Mouse (Mus musculus) adrenal gland, adult (tissue): ENCODE data around the gene Cflar.

ENCODE experiments used
- DNase-seq, 2 experiments: peaks; one replicate each; pipeline ENCODE4 v3.0.0; 2022 to 2023; ENCODE audit warnings: low spot score in 1 of 2; ENCODE audit not compliant: inconsistent age in 2 of 2

Gene Cflar

GRCm38 (mm10) chr1:58712076-58713061 lies 1.1 kb downstream of the Cflar start:
- DNase-seq = peak; percentile 74 to 93

DNA sequence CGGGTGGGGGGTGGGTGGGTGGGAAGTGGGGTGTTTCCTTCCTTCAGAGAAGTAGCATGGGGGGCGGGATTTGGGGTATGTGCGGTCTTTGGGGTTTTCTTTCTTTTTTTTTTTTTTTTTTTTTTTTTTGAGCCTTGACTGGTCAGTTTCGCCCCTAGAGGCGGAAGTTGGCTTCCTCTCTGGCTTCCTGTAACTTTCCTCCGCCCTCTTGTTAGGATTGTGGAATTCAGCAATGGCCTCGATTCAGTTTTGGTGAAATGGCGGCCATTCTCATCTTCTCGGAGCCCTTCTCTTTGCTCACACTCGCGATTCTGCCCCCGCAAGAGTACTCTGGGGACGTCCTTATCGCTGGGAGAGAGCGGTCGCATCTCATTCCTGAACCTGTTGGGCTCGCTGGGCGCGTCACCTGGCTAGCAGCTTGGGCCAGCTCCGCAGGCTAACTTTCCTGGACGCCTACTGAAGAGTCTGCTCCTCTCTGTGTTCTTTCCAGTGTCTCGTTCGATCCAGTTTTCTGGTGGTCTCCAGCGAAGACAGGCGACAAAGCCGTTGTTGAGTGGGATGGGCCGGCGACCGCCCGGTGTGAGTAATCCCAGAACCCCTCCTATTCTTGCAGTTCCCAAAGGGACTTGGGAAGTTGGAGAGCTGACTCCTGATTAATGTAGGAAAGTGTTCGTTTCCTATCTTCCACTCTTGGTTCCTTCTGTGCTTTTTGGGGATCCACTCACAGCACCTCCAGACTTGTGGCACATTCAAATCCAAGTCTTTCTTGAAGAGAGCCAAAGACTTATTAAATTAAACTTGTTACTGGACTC lies 2.0 kb downstream of the Cflar start:
- peak; percentile 74 to 91 for DNase-seq

GRCm38 (mm10) chr1:58713893-58714231 lies 2.6 kb downstream of the Cflar start:
- DNase-seq = peak; percentile 86 to 93

GRCm38 (mm10) chr1:58714361-58714760 lies 3.1 kb downstream of the Cflar start:
- no peak for DNase-seq

- peak in 1 of 2 experiments; percentile 43 for DNase-seq
Observed at GRCm38 (mm10) chr1:58715536-58715935, 4.2 kb downstream of the Cflar start.

GRCm38 (mm10) chr1:58716162-58716882 lies 5.0 kb downstream of the Cflar start:
- DNase-seq = peak in 1 of 2 experiments; percentile 58

DNA sequence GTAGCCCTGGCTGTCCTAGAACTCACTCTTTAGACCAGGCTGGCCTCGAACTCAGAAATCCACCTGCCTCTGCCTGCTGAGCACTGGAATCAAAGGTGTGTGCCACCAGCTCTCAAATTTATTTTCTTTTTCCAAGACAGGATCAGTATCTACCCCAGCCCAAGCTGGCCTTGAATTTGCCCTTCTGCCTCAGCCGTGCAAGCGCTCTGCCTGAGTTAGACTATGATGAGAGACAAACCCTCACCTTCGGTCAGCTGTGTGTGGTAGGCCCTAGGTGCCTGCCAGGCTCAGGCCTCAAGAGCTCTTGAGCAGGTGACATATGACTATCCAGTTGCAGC lies 5.5 kb downstream of the Cflar start:
- peak in 1 of 2 experiments; percentile 72 for DNase-seq

DNA sequence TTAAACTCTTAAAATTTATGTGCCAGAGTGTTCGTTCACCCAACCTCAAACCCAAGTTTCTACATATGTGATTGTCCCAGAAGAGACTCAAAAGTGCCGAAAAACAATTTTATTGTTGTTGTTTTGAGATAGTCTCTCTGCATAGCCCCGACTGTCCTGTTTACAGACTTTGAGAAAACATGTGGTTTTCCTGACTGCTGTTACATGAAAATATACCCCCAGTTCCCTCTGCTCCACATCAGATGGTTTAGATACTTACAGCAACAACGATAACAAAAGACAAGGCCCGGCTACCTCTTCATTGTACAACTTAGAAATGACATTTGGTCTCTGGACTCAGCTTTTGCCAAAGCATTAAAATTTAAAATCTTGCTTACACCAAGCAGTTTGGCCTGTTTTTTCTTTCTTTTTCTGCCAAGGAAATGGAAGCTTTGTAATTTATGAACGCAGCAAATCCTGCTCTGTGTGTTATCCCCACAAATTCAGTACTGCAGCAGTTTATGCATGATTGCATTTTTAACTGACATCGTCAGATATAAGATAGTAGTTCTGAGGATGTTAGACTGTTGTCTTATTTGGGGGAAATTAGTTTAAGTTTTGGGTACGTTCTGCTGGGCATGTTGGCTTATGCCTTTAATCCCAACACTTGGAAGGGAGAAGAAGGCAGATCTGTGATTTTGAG lies 6.4 kb downstream of the Cflar start:
- DNase-seq = peak in 1 of 2 experiments; percentile 23

DNA sequence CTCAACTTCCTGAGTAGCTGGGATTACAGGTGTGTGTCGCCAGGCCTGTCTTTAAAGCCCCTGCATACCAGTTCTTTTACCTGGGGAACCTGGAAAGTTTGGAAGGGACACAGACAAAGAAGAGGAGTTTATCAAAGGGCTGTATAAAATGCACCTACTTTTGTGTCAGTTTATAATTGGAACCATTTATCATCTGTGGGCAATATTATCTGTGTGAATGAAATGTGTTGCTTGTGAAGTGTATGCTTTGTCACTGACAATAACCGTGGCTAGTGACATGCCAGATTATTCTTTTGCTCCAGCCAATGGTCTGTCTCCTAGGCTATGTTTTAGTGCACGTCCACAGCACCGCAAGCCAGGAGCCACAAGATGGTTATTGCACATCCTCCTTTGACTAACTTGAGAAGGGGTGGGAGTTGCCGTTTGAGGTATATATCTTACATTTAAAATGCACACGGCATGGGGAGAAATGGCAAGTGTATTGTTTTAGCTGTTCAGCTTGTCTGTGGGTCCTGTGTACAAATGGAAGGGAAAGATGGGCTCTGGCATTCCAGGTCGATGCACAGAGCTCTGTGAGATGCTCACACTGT lies 8.1 kb downstream of the Cflar start:
- no peak for DNase-seq

DNA sequence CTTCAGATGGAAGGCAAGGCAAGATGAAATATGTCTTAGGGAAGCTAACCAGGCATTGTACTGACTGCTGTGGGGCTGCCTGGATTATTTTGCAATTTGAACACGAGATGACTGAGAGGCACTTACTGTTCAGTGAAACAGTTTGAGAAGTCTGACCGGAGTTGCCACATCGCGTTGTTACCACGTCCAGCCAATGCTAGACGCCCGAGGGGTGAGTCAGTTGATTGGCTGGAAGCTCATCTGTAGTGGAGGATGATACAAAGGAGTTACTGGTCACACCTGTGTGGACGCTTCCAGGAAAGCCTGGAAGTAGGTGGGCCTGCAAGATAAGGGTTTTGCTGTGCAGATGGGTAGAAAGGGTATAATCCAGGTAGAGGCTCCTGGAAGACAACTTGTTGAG lies 8.8 kb downstream of the Cflar start:
- peak in 1 of 2 experiments; percentile 70 for DNase-seq

- DNase-seq = peak in 1 of 2 experiments; percentile 32
Observed at GRCm38 (mm10) chr1:58720988-58721387, 9.7 kb downstream of the Cflar start.

DNA sequence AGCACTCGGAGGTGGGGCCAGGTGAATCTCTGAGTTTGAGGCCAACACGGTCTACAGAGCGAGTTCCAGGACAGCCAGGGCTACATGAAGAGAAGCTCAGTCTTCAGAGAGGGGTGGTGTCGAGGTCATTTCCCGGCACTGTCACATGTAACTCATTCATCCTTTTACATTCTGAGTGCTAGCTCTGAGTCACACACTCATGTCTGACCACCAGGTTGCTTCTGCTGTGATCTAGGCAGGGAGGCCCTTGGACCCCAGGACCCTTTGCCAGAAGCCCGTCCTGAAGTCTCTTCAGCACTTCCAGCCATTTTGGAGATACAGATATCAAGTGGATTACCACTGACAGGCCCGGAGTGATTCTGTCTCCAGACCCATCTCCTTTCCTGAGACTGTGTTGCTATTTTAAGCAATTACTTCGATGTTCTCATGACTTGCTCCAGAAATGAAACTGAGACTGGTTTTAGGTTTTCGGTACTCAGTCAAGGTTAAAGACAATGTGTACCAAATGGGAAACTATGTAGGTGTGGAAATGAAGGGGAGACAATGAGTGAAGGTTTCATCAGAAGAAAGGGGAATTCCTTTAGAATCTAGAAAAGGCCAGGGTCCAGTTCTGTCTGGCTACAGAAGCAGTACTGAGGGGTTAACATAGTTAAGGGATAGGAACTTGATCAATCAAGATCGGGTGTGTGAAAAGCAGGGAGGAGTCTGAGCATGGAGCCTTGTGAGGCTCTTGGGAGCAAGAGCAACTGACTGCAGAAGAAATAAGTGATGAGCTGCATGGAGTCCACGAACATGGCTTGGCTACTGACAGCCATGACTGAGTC lies 11.0 kb downstream of the Cflar start:
- DNase-seq = peak; percentile 46 to 75

- peak in 1 of 2 experiments; percentile 66 for DNase-seq
Observed at GRCm38 (mm10) chr1:58723062-58723808, 11.9 kb downstream of the Cflar start.

DNA sequence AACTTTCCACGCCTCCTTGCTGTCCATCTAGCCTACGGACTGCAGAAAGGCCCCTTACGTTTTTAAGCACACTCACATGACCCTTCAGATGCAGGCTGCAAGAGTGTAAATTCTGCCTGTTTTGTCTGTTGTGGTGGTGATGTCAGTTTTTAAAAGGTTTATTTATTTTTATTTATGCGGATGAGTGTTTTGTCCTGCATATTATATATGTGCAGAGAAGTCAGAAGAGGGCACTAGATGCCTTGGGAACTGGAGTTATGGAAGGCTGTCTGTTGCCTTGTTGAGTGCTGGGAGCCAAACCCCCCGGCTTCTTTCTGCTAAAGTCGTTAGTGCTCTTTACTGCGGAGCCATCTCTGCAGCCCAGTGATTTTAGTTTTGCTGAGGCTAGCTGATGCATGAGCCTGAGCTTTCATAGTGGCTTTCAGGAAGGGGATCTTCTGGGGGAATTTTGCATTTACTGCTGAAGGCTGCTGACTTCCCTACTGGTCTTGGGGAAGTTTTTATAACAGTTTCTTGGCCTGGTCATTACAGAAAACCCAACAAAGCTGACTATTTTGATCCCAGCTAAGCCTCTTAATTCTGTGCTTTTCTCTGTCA lies 12.6 kb downstream of the Cflar start:
- DNase-seq = peak in 1 of 2 experiments; percentile 55

DNA sequence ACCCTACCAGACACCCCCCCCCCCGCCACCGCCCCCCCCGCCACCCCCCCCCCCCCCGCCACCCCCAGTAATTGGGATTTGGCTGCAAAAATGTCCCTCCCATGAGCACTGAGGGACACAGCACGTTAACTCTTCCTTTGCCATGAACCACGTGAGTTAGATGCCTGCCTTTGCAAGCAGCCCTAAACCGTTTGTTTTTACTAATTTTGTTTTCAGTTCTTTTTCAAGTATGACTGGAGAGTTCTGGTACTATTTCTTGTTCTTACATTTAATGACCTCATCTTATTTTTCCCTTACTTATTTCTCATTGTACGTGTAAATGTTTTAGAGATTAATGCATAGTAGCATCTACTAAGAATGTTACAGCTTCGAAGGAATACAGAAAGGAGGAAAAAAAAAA lies 13.2 kb downstream of the Cflar start:
- DNase-seq = no peak

GRCm38 (mm10) chr1:58725095-58725494 lies 13.8 kb downstream of the Cflar start:
- no peak for DNase-seq

DNA sequence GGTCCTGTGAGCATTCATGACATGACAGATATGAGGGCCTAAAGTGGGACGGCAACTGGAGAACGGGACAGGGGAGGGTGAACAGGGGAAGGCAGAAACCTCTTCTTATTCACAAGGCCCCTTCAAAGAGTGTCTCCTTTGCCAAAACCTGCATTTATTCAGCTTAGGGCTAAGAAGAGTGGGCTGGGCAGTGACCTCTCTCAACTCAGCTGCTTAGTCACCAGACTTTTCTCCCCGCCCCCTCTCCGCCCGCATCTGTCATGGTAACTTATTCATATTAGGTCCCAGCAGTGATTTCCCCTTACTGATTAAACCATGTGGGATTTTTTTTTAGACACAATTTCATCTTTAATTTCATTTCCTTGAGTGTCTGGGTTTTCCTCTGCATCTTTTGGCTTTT lies 14.5 kb downstream of the Cflar start:
- DNase-seq = peak; percentile 75 to 87

DNA sequence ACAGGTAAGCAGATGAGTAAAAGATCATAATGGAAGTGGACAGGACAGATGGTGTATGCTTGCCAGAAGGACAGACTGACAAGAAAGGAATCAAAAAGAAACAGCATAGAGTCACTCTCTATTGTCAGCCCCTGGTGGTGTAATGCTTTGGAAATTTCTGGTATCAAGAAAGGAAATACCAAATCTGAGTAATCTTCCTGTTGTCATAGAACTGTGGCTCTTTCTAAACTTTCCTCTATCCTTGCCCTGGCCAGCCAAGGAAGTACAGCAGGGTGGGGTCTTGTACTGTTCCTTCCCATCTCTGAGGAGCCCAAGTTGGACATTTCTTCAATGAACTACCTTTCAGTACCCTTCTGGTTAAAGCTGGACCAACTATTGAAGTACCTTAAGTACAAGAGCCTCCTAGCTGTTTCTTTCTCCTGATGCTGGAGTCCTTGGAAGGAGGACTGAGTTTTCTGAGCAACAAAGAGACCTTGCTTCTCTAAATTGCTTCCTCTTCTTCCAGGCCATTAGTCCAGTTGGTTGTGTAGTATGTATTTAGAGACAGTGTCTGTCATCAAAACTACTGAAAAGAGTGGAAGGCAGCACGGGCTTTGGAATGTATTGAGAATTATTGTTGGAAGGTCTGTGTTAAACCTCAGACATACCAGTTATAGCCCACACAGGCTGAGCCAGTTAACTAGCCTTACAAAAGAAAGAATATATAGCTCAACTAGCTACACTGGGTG lies 15.9 kb downstream of the Cflar start:
- DNase-seq = peak in 1 of 2 experiments; percentile 74
